Mouse (Mus musculus) midbrain, embryonic 16.5 days (tissue): ENCODE measurements around the gene Cpm. TPM values are rescaled to one million over a fixed set of nuclear protein-coding genes. Genes with fewer than 3 reads are reported as not detected.
A peak's percentile ranks its signal among the peaks of the same experiment; 100 is the strongest.

Experiments
- ATAC-seq: fragments of 200-750 bp; cut with Nextera tagmentation; 2 replicates; pipeline ENCODE4 v1.8.0; 2017; ENCODE audit warnings: moderate TSS enrichment
- H3K27ac ChIP-seq: fragments of 300-500 bp; sonication (generic); 2 replicates; pipeline ENCODE4 v1.5.1; 2014; ENCODE audit warnings: mild to moderate bottlenecking, low read length, mixed read lengths
- H3K27me3 ChIP-seq: fragments of 300-500 bp; sonication (generic); 2 replicates; pipeline ENCODE4 v1.6.1; 2014; ENCODE audit warnings: low read depth, low read length, mixed read lengths; ENCODE audit not compliant: control insufficient read depth, insufficient read depth
- H3K36me3 ChIP-seq: fragments of 300-500 bp; sonication (generic); 2 replicates; pipeline ENCODE4 v1.6.1; 2014; ENCODE audit warnings: mild to moderate bottlenecking, low read length, moderate library complexity, mixed read lengths; ENCODE audit not compliant: control insufficient read depth, insufficient read depth
- H3K4me1 ChIP-seq: fragments of 300-500 bp; sonication (generic); 2 replicates; pipeline ENCODE4 v1.6.1; 2014; ENCODE audit warnings: mild to moderate bottlenecking, low read length, mixed read lengths; ENCODE audit not compliant: control insufficient read depth, insufficient read depth
- H3K4me2 ChIP-seq: fragments of 300-500 bp; sonication (generic); 2 replicates; pipeline ENCODE4 v1.6.1; 2014; ENCODE audit warnings: mild to moderate bottlenecking, low read length, mixed read lengths
- H3K4me3 ChIP-seq: fragments of 300-500 bp; sonication (generic); 2 replicates; pipeline ENCODE4 v1.5.1; 2014; ENCODE audit warnings: low read depth, mild to moderate bottlenecking, low read length, moderate library complexity, mixed read lengths
- H3K9ac ChIP-seq: fragments of 300-500 bp; sonication (generic); 2 replicates; pipeline ENCODE4 v1.6.1; 2014; ENCODE audit warnings: low read depth, low read length, mixed read lengths
- H3K9me3 ChIP-seq: fragments of 300-500 bp; sonication (generic); replicated peaks from 2 replicates; pipeline ENCODE4 v1.6.1; 2014; ENCODE audit warnings: mild to moderate bottlenecking, low read length, mixed read lengths; ENCODE audit not compliant: control insufficient read depth, poor library complexity, severe bottlenecking
- WGBS: fragments of 180-500 bp; shearing (Covaris S2); extraction: QIAGEN DNeasy Blood & Tissue Kit; methylation state at CpG from one replicate; pipeline ENCODE4 v1.1.7; 2014; 5-methylcytosine and 5-hydroxymethylcytosine counted together
- polyA plus RNA-seq: library from polyadenylated mRNA; unstranded; fragments of >200 nt; fragmentation: Nextera tagmentation; extraction: Ambion mirVana; gene quantifications from 2 replicates; pipeline ENCODE4 v1.2.1, GENCODE M21; 2015

Gene Cpm
- 13.5 and 14.3 TPM in 2 replicates for polyA plus RNA-seq

DNA sequence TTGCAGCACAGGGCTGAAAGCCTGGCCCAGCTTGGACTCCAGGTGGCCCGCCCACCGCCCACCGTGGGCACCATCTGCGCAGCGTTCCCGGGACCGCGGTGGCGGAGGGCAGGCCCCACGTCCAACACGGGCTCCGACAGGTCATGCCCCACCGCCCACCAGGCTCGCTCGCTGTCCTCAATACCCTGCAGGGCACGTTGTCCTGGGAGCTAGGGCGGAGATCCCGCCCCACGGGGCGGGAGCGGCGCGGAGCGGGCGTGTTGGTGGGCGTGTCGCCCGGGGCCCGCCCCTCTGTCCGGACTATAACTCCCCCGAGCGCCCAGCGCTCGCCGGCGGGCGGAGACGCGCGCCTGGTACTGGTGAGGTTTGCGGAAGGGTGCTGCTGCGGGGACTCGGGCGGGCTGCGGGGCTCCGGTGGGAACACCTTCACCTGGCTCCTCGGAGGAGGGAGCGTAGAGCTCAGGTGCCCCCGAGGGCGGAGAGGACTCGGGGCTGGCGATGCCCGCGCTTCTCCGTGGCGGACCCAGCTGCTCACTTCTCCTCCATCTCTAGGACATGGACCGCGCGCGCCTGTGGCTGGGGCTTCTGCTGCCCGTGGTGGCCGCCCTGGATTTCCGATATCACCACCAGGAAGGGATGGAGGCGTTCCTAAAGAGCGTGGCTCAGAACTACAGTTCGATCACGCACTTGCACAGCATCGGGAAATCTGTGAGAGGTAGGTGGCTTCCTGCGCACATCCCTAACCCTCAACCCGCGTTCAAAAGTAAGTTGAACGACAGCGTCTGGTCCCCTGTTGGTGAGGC, at the start of gene Cpm:
TSS of gene Cpm (plus strand) at position 332 of the 803 bp plus-strand sequence.
- Histone ChIP-seq H3K9me3 (no peaks in the 10 kb centered on the region), H3K27ac (no peak within 1 kb of the TSS), H3K4me3 (peak within 1 kb of the TSS; percentile 51), H3K9ac (peak within 1 kb of the TSS; percentile 59), H3K27me3 (peaks cover 35% of the 10 kb centered on the region), H3K4me2 (peak within 1 kb of the TSS; percentile 89), H3K4me1 (peaks cover 14% of the 10 kb centered on the region; the same call in 1 of the 2 replicates), H3K36me3 (no peaks in the 10 kb centered on the region)
- peak; percentile 82 for ATAC-seq
- WGBS: under 1% methylated on average over 65 of the region's 73 CpGs

GRCm38 (mm10) chr10:117579771-117580284, 49.5 kb upstream of the Cpm start:
- no peak overlapping the region for H3K27ac ChIP-seq
- 57% methylated on average over 9 of the region's 9 CpGs for WGBS
- H3K27me3 ChIP-seq: no peaks in the 10 kb centered on the region; the same call in 1 of the 2 replicates
- ATAC-seq: no peak
- H3K4me3 ChIP-seq: no peak overlapping the region
- H3K9me3 ChIP-seq: no peaks in the 10 kb centered on the region
- no peaks in the 10 kb centered on the region for H3K4me1 ChIP-seq
- H3K9ac ChIP-seq: no peak overlapping the region
- H3K36me3 ChIP-seq: no peaks in the 10 kb centered on the region
- no peak overlapping the region for H3K4me2 ChIP-seq

DNA sequence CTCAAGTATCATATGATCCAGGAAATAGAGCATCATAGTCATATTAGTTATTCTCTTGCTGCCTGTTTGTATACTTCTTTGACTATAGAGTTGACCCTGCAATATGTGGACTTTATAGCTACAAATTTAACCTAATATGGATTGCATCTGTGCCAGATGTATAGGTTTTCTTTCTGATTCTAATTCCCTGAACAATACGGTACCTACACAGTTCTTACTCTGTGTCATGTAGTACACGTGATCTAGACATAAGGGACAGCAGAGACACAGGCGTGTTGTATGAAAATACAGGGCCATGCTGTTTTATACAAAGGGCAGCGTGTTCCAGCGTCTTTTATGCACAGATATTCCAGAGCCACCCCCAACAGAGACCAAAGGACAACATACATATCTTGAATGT, 48.9 kb upstream of the Cpm start:
- H3K4me3 ChIP-seq: no peak overlapping the region
- 83% methylated on average over 5 of the region's 5 CpGs for WGBS

GRCm38 (mm10) chr10:117581007-117581752, 48.1 kb upstream of the Cpm start:
- WGBS: 91% methylated on average over 11 of the region's 11 CpGs
- H3K4me2 ChIP-seq: no peak overlapping the region
- H3K9ac ChIP-seq: no peak overlapping the region
- no peak overlapping the region for H3K4me3 ChIP-seq
- H3K4me1 ChIP-seq: no peaks in the 10 kb centered on the region
- no peaks in the 10 kb centered on the region for H3K9me3 ChIP-seq
- no peaks in the 10 kb centered on the region; the same call in 1 of the 2 replicates for H3K27me3 ChIP-seq
- H3K27ac ChIP-seq: no peak overlapping the region
- ATAC-seq: no peak
- H3K36me3 ChIP-seq: no peaks in the 10 kb centered on the region

More for the DNA sequence above, 48.9 kb upstream of the Cpm start:
- Histone ChIP-seq H3K36me3 (no peaks in the 10 kb centered on the region), H3K4me1 (no peaks in the 10 kb centered on the region), H3K27me3 (no peaks in the 10 kb centered on the region; the same call in 1 of the 2 replicates), H3K9me3 (no peaks in the 10 kb centered on the region), H3K9ac (no peak overlapping the region), H3K27ac (no peak overlapping the region), H3K4me2 (no peak overlapping the region)
- ATAC-seq: no peak

DNA sequence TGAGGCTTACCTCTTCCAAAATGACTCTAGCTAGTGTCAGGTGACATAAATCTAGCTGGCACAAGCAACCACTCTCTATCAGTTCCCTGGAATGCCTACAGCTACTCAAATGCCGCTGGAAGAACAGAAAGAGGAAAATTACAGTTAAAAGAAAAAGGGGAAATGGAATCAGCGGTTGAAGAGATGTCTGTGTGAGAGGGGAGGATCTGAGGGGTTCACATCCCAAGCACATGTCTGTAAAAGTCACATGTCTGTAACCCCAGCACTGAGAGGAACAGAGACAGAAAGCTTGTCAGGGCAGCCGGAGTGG, 47.6 kb upstream of the Cpm start:
- no peak overlapping the region for H3K4me2 ChIP-seq
- 95% methylated on average over 3 of the region's 3 CpGs for WGBS
- no peak overlapping the region for H3K9ac ChIP-seq
- no peaks in the 10 kb centered on the region for H3K36me3 ChIP-seq
- H3K27ac ChIP-seq: no peak overlapping the region
- ATAC-seq: no peak
- H3K4me1 ChIP-seq: no peaks in the 10 kb centered on the region
- no peaks in the 10 kb centered on the region; the same call in 1 of the 2 replicates for H3K27me3 ChIP-seq
- H3K4me3 ChIP-seq: no peak overlapping the region
- no peaks in the 10 kb centered on the region for H3K9me3 ChIP-seq

GRCm38 (mm10) chr10:117583155-117584061, 45.9 kb upstream of the Cpm start:
- 85% methylated on average over 14 of the region's 14 CpGs for WGBS

DNA sequence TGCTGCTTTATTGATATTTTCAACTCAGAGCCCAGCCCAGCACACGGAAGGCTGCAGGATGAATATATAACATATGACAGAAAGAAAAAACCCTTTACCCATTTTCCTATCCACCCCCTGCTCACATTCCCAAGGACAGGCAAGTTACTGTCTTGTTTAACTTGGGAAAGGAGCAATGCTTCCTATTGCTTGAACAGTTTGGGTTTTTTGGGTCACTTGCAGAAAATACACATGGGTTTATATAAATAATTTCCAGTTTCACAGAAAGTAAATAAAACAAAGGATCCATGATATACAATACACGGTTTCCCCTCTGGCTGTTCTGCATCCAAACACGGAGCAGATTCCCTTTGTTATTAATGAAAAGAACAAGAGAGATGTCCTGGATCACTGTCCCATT, 45.2 kb upstream of the Cpm start:
- WGBS: 75% methylated on average over 3 of the region's 3 CpGs

More at GRCm38 (mm10) chr10:117583155-117584061, 45.9 kb upstream of the Cpm start:
- Histone ChIP-seq H3K27me3 (no peaks in the 10 kb centered on the region; the same call in 1 of the 2 replicates), H3K36me3 (no peaks in the 10 kb centered on the region), H3K27ac (no peak overlapping the region), H3K9me3 (no peaks in the 10 kb centered on the region), H3K4me3 (no peak overlapping the region), H3K4me2 (no peak overlapping the region), H3K4me1 (no peaks in the 10 kb centered on the region), H3K9ac (no peak overlapping the region)
- ATAC-seq: no peak

More for the DNA sequence above, 45.2 kb upstream of the Cpm start:
- Histone ChIP-seq H3K9me3 (no peaks in the 10 kb centered on the region), H3K9ac (no peak overlapping the region), H3K27ac (no peak overlapping the region), H3K4me1 (no peaks in the 10 kb centered on the region), H3K4me3 (no peak overlapping the region), H3K27me3 (no peaks in the 10 kb centered on the region; the same call in 1 of the 2 replicates), H3K4me2 (no peak overlapping the region), H3K36me3 (no peaks in the 10 kb centered on the region)
- ATAC-seq: no peak
